Mouse (Mus musculus): Measurements from ENCODE around the gene Clec4a2. TPM values are rescaled to one million over a fixed set of nuclear protein-coding genes. Genes with fewer than 3 reads are reported as not detected.

The Clec4a2 gene
- total RNA-seq (2023) = 1.5 to 3.7 TPM (median 1.9 TPM) in 4 replicates

DNA sequence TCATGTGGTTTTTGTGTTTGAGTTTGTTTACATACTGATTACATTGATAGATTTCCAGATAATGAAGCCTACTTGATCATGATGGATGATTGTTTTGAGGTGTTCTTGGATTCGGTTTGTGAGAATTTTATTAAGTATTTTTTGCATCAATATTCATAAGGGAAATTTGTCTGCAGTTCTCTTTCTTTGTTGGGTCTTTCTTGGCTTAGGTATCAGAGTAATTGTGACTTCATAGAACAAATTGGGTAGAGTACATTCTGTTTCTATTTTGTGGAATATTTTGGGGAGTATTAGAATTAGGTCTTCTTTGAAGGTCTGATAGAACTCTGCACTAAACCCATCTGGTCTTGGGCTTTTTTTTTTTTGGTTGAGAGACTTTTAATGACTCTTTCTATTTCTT is at the start of gene Clec4a2:
Clec4a2 (plus strand) TSS at position 301 of the 400 bp plus-strand sequence.

GRCm38 (mm10) chr6:123172593-123172992 is 66.4 kb downstream of the Clec4a2 start, which contains the start of gene Clec4b2:
Gene Clec4b2, plus strand, starts transcription at chr6:123172893.

Other genes starting within 250 kb of the Clec4a2 start
- 98.1 to 106 TPM (median 104 TPM) in 4 replicates for gene Necap1, start 232.0 kb upstream of the Clec4a2 start, total RNA-seq (2023)
- gene Clec4a1, start 184.6 kb upstream of the Clec4a2 start, total RNA-seq (2023) = 0.47 to 1.5 TPM (median 1.2 TPM) in 4 replicates
- gene Clec4a3, start 153.9 kb upstream of the Clec4a2 start, total RNA-seq (2023) = 2.6 to 6.2 TPM (median 5.0 TPM) in 4 replicates
- not detected in 4 replicates for gene Clec4a4, start 116.1 kb upstream of the Clec4a2 start, total RNA-seq (2023)
- not detected in 4 replicates for gene Clec4b1, start 56.5 kb upstream of the Clec4a2 start, total RNA-seq (2023)
- not detected in 4 replicates for gene Clec4b2, start 66.5 kb downstream of the Clec4a2 start, total RNA-seq (2023)
- 0.72 to 1.3 TPM in 2 of 4 replicates, not detected in the others for gene Clec4n, start 123.4 kb downstream of the Clec4a2 start, total RNA-seq (2023)
- not detected in 4 replicates for gene Clec4d, start 155.7 kb downstream of the Clec4a2 start, total RNA-seq (2023)
- gene Clec4e, start 183.4 kb downstream of the Clec4a2 start, total RNA-seq (2023) = 0.73 TPM in 1 of 4 replicates, not detected in the others
- gene Vmn2r19, start 201.9 kb downstream of the Clec4a2 start, total RNA-seq (2023) = not detected in 4 replicates

Measured in B cell, adult 62 days (primary cell).